Mouse (Mus musculus) liver, embryonic 13.5 days (tissue): ENCODE results near the gene Dock8. TPM values are rescaled to one million over a fixed set of nuclear protein-coding genes. Genes with fewer than 3 reads are reported as not detected.

Experiments used
- ATAC-seq: fragments of 200-750 bp; cut with Nextera tagmentation; 2 replicates; pipeline ENCODE4 v1.8.0; 2017; ENCODE audit warnings: low read depth, mild to moderate bottlenecking, moderate number of reproducible peaks, moderate library complexity
- DNase-seq: peaks from one replicate; pipeline ENCODE4 v3.0.0; 2022
- H3K27ac ChIP-seq: fragments of 300-500 bp; sonication (generic); 2 replicates; pipeline ENCODE4 v1.5.1; 2015; ENCODE audit warnings: moderate library complexity, mild to moderate bottlenecking, inconsistent platforms
- H3K27me3 ChIP-seq: fragments of 300-500 bp; sonication (generic); 2 replicates; pipeline ENCODE4 v1.6.1; 2015; ENCODE audit warnings: mild to moderate bottlenecking, inconsistent platforms
- H3K36me3 ChIP-seq: fragments of 300-500 bp; sonication (generic); 2 replicates; pipeline ENCODE4 v1.6.1; 2015; ENCODE audit warnings: mild to moderate bottlenecking, inconsistent platforms
- H3K4me1 ChIP-seq: fragments of 300-500 bp; sonication (generic); replicated peaks from 2 replicates; pipeline ENCODE4 v1.6.1; 2015; ENCODE audit warnings: inconsistent platforms
- H3K4me2 ChIP-seq: fragments of 300-500 bp; sonication (generic); 2 replicates; pipeline ENCODE4 v1.6.1; 2015; ENCODE audit warnings: inconsistent platforms, mild to moderate bottlenecking, moderate library complexity
- H3K4me3 ChIP-seq: fragments of 300-500 bp; sonication (generic); replicated peaks from 2 replicates; pipeline ENCODE4 v1.5.1; 2015; ENCODE audit warnings: mild to moderate bottlenecking, inconsistent platforms
- H3K9ac ChIP-seq: fragments of 300-500 bp; sonication (generic); 2 replicates; pipeline ENCODE4 v1.6.1; 2015; ENCODE audit warnings: mild to moderate bottlenecking, inconsistent platforms
- H3K9me3 ChIP-seq: fragments of 300-500 bp; sonication (generic); replicated peaks from 2 replicates; pipeline ENCODE4 v1.6.1; 2016; ENCODE audit warnings: inconsistent platforms
- WGBS: fragments of 180-500 bp; shearing (Covaris S2); methylation state at CpG from one replicate; pipeline ENCODE4 v1.1.7; 2015; ENCODE audit not compliant: insufficient replicate concordance; 5-methylcytosine and 5-hydroxymethylcytosine counted together
- polyA plus RNA-seq: library from polyadenylated mRNA; unstranded; fragments of >200 nt; fragmentation: Nextera tagmentation; extraction: Ambion mirVana; gene quantifications from 2 replicates; pipeline ENCODE4 v1.2.1, GENCODE M21; 2015

The Dock8 gene
- polyA plus RNA-seq, 1 experiment from 2014 or later, result 6.7 TPM

DNA sequence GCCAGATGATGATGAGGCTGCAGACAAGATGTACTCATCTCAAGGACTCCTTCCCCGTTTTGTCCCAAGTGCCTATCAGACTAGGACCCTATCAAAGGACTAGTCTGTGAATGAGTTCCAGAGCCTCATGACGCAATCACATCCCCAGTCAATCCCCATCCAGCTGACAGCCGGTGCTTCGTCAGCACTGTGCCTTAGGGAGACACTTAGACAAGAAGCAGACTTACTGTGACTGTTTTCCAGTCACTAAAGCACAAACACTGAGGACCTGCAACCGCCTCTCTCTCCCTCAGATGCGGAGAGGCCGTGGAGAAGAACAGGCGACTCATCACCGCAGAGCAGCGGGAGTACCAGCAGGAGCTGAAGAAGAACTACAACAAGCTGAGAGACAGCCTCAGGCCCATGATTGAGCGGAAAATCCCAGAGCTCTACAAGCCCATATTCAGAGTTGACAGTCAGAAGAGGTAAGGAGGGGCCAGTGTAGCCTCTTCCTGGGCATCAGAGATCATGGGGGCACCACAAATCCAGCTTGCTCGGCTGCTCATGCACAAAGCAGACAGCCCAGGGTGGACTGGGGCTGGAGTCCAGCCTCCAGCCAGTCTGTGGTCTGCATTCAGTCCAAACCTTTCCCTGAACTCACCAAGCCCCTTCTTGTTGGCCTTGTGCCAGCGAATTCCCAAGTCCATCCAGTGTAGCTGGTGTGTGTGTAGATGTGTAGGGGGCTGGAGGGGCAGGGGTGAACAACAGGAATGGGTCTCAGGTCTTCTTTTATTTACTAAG lies 200.9 kb downstream of the Dock8 start:
- Histone ChIP-seq H3K27me3 (no peaks in the 10 kb centered on the region), H3K9me3 (no peaks in the 10 kb centered on the region), H3K4me3 (no peak overlapping the region), H3K9ac (no peak overlapping the region), H3K27ac (no peak overlapping the region), H3K4me1 (no peaks in the 10 kb centered on the region; the same call in 1 of the 2 replicates), H3K36me3 (peaks cover 21% of the 10 kb centered on the region), H3K4me2 (no peak overlapping the region)
- DNase-seq (no peak), ATAC-seq (0 out of 2 replicates have a peak, but pooled peaks have one; percentile 29)
- WGBS, result 73% methylated on average over 13 of the region's 13 CpGs

DNA sequence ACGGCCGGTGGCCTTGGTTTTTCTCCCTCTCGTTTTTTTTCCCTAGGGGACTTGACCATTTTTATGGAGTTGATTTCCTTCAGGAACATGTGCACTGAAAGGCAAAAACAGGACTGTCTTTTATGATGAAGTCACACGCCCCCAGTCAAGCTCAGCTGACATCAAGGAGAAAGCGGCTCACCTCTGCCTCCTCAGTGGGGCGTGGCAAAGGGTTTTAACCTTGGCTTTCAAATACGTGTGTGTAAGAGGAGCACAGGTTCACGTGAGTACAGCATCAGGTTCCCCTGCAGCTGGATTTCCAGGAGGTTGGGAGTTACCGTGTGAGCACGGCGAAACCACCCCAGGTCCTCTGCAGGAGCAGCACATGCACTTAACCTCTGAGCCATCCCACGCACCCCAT lies 203.7 kb downstream of the Dock8 start:
- no peak overlapping the region for H3K27ac ChIP-seq
- 76% methylated on average over 12 of the region's 12 CpGs for WGBS
- ATAC-seq, result no peak

DNA sequence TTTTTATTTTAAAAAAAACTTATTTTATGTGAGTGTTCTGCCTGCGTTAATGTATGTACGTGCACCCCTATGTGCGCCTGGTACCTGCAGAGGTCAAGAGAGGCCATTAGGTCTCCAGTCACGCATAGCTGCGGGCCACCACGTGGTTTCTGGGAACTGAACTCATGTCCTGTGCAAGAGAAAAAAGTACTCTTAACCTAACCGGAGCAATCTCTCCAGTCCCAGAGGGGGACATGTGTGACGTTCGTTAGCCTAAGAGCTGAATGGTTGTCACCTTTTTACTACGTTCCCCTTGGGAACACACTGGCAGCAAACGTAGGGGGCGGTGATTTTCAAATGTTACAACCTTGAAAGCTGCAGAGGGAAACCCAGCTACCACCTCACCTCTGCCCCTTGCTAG lies 207.6 kb downstream of the Dock8 start:
- no peaks in the 10 kb centered on the region for H3K9me3 ChIP-seq
- peaks cover 4% of the 10 kb centered on the region; the same call in 1 of the 2 replicates for H3K4me1 ChIP-seq
- no peak for DNase-seq
- no peak for ATAC-seq
- no peak overlapping the region for H3K27ac ChIP-seq
- H3K9ac ChIP-seq, result no peak overlapping the region
- 54% methylated on average over 12 of the region's 12 CpGs for WGBS
- H3K27me3 ChIP-seq, result peaks cover 19% of the 10 kb centered on the region
- no peak overlapping the region for H3K4me3 ChIP-seq
- H3K4me2 ChIP-seq, result no peak overlapping the region
- H3K36me3 ChIP-seq, result peaks cover 4% of the 10 kb centered on the region; the same call in 1 of the 2 replicates

More for the DNA sequence above, 203.7 kb downstream of the Dock8 start:
- H3K4me2 ChIP-seq, result no peak overlapping the region
- peaks cover 14% of the 10 kb centered on the region for H3K27me3 ChIP-seq
- no peak overlapping the region for H3K4me3 ChIP-seq
- H3K4me1 ChIP-seq, result peaks cover 4% of the 10 kb centered on the region
- H3K9me3 ChIP-seq, result no peaks in the 10 kb centered on the region
- peaks cover 15% of the 10 kb centered on the region for H3K36me3 ChIP-seq
- H3K9ac ChIP-seq, result no peak overlapping the region
- no peak for DNase-seq

DNA sequence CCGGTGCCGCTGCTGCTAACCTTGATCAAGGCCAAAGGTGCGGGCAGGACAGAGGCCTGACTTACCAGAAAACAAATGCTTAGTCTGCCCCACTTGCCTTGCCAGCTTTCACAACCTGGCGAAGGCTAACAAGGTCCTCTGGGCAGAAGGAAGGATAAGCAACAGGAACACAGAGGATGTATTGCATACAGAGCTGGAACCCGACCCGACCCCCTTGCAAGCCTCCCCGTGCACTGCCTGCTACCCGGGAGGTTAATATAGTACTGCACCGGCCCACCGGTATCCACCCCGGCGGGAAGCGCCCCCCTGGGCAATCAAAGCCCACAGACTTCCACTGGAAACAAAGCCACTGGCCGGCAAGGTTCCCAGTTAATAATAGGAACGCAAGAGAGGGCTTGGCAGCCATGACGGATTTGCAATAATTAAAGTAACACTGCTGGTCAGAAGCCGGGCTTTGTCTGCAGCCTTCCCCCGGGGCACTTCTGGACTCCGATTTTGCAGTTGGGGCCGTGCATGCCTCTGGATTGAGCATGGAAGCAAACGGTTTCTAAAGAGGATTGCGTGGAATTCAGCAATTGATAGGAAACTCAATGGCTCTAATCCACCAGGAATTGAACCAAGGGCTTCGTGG lies 208.5 kb downstream of the Dock8 start:
- 0 out of 2 replicates have a peak overlapping the region, but pooled peaks have one; percentile 12 for H3K4me2 ChIP-seq
- ATAC-seq, result no peak
- no peak for DNase-seq
- peaks cover 4% of the 10 kb centered on the region; the same call in 1 of the 2 replicates for H3K36me3 ChIP-seq
- no peak overlapping the region for H3K4me3 ChIP-seq
- WGBS, result 25% methylated on average over 23 of the region's 23 CpGs
- peaks cover 19% of the 10 kb centered on the region for H3K27me3 ChIP-seq
- H3K9ac ChIP-seq, result no peak overlapping the region
- H3K4me1 ChIP-seq, result peaks cover 4% of the 10 kb centered on the region; the same call in 1 of the 2 replicates
- H3K27ac ChIP-seq, result no peak overlapping the region
- no peaks in the 10 kb centered on the region for H3K9me3 ChIP-seq

DNA sequence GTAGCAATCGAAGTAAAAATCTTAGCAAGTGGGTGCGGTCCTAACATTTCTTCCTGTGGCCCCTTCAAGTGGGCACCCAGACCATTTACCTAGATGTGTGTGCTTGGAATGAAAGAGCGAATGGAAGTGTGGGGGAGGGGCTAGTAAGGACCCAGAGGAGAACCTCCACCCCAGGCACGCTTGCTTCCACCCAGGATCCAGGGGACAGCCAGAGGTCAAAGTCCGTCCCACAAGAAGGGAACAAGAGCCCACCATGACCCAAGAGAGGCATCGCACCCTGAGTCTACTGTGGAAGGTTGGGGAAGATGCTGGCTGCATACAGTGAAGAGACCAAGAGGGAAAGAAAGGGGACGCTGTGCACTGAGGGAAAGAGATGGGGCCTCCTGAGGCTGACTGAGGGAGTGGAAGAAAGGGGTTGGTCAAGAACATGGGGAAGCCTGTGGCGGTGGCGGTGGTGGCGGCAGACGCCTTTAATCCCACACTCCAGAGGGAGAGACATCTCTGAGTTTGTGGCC lies 209.3 kb downstream of the Dock8 start:
- Histone ChIP-seq H3K9ac (no peak overlapping the region), H3K4me2 (no peak overlapping the region)

DNA sequence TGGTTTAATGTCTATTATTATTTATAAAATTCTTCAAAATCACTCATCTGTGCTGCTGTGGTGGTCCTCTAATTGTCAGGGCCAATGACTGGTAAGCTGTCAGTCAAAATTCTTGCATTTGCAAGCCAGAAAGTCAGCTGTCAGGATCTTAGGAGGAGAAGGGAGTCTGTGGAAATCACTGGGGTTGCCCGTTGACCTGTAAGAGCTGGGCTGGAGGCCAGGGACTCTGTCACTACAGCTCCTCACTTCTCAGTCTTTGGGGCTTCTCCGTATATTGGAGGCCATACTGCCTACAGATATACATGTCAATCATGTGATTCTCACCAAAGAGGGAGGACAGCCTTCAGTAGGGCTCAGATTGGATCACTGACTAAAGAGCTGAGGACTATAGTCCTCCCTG lies 221.3 kb downstream of the Dock8 start:
- Histone ChIP-seq H3K9me3 (no peaks in the 10 kb centered on the region), H3K27ac (no peak overlapping the region), H3K4me3 (no peak overlapping the region), H3K36me3 (no peaks in the 10 kb centered on the region), H3K4me2 (no peak overlapping the region), H3K4me1 (no peaks in the 10 kb centered on the region), H3K27me3 (no peaks in the 10 kb centered on the region), H3K9ac (no peak overlapping the region)
- 57% methylated on average over 2 of the region's 2 CpGs for WGBS
- ATAC-seq, result no peak
- no peak for DNase-seq

More for the DNA sequence above, 209.3 kb downstream of the Dock8 start:
- Histone ChIP-seq H3K27me3 (peaks cover 19% of the 10 kb centered on the region), H3K4me1 (peaks cover 4% of the 10 kb centered on the region; the same call in 1 of the 2 replicates), H3K9me3 (no peaks in the 10 kb centered on the region), H3K4me3 (no peak overlapping the region), H3K27ac (no peak overlapping the region), H3K36me3 (no peaks in the 10 kb centered on the region)
- DNase-seq, result no peak
- 59% methylated on average over 11 of the region's 11 CpGs for WGBS
- ATAC-seq, result no peak

DNA sequence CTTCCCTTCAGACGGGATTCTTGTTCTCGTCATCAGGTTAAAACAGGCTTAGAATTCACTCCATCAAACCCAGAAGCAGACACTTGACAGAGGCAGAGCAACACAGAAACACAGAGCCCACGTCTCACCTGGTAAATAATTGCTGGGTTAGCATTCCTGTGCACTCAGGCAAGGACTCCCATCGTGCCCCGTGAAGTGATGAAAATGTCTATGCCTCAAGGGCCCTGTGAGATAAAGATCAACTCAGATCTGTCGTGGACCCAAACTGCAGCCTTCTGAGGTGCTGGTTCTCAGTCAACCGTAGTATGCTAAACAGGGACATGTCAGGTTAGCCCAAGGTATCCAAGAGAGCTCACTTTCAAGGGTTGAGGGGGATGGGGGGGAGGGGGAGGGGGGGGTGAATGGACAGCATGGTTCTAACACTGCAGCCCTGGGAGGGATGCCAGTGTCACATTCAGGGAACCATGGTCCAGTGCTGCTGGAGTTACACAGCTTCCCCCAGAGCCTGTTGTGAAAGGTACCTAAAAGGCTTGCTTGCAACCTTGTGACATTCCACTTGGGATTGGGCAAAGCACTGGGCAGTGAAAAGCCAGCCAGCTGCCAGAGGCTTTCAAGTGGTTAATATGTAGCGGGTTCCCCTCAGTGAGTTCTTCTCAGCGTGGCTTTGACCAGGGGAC lies 222.8 kb downstream of the Dock8 start:
- WGBS, result 49% methylated on average over 9 of the region's 9 CpGs
- no peaks in the 10 kb centered on the region for H3K27me3 ChIP-seq
- no peaks in the 10 kb centered on the region for H3K36me3 ChIP-seq
- ATAC-seq, result no peak
- H3K9ac ChIP-seq, result no peak overlapping the region
- H3K9me3 ChIP-seq, result no peaks in the 10 kb centered on the region
- no peaks in the 10 kb centered on the region for H3K4me1 ChIP-seq
- H3K27ac ChIP-seq, result no peak overlapping the region
- no peak for DNase-seq
- H3K4me3 ChIP-seq, result no peak overlapping the region
- H3K4me2 ChIP-seq, result no peak overlapping the region

DNA sequence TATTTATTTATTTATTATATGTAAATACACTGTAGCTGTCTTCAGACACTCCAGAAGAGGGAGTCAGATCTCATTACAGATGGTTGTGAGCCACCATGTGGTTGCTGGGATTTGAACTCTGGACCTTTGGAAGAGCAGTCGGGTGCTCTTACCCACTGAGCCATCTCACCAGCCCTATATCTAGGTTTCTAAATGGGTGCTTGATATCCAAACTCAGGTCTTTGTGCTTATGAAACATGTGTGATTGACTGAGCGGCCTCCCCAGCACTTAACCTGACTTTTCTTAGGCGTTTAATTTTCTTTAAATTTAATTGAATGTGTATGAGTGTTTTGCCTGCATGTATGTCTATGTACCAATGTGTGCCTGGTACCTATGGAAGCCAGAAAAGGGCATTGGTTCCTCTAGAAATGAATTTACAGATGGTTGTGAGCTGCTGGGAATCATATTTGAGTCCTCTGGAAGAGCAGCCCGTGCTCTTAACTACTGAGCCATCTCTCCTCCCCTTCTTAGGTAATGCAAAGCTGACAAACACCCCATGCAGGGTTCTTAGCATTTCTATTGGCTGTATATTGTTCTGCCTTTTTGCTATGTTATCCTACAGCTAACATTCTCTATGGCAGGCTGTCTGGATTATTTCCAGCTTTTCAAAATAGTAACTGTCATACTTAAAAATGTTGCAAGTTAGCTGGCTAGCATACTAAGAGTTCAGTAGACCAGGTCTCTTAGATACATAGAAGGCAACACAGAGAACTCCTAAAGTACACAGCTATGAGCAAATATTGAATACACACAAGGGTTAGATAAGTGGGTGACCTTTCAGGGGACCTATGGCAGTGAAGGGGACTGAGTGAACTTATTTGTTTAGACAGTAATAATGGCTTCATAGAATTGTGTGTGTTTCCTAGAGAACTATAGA lies 231.0 kb downstream of the Dock8 start:
- Histone ChIP-seq H3K9me3 (no peaks in the 10 kb centered on the region), H3K27me3 (peaks cover 6% of the 10 kb centered on the region), H3K36me3 (no peaks in the 10 kb centered on the region), H3K4me2 (no peak overlapping the region), H3K4me3 (no peak overlapping the region), H3K4me1 (no peaks in the 10 kb centered on the region), H3K9ac (no peak overlapping the region), H3K27ac (no peak overlapping the region)
- DNase-seq, result no peak
- 60% methylated on average over 4 of the region's 4 CpGs for WGBS
- peak; percentile 74 for ATAC-seq

DNA sequence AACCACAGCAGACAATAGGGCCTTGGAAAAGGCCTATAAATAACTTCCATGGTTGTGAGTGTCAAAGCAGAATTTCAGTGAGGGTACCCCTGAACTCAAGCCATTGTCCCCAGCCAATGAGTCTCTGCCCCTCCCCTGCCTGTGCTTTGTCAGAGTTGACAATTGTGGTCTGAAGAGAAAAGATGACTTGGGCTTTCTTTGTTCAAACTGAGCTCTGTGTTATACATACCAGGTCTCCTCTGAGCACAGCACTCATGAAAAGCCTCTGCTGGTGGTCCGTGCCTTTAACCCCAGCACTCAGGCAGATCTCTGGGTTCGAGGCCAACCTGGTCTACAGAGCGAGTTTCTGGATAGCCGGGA lies 231.6 kb downstream of the Dock8 start:
- DNase-seq (no peak), ATAC-seq (0 out of 2 replicates have a peak, but pooled peaks have one; percentile 4)
- no peak overlapping the region for H3K27ac ChIP-seq
- 59% methylated on average over 4 of the region's 4 CpGs for WGBS
- H3K9ac ChIP-seq, result no peak overlapping the region
- no peaks in the 10 kb centered on the region for H3K9me3 ChIP-seq
- peaks cover 10% of the 10 kb centered on the region for H3K27me3 ChIP-seq
- no peak overlapping the region for H3K4me3 ChIP-seq
- H3K4me1 ChIP-seq, result no peaks in the 10 kb centered on the region
- no peaks in the 10 kb centered on the region for H3K36me3 ChIP-seq
- no peak overlapping the region for H3K4me2 ChIP-seq

DNA sequence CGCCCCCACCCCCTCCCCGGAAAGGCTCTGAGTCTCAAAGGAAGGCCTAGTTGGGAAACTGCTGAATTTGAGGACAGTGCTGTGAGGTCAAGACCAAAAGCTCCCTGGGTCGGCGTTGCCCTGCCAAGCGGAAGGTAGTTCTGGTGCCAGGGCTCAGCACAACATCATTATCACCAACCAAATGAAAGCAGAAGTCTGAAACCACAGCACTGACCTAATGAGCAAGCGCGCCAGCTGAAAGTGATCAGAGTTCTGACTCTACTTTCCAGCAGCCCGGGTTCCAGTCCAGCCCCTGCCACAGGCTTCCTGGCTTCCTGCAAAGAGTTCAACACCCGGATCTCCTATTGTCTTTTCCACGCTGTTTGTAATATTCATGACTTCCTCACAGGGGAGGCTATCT lies 232.7 kb downstream of the Dock8 start:
- H3K27ac ChIP-seq, result no peak overlapping the region
- H3K27me3 ChIP-seq, result peaks cover 21% of the 10 kb centered on the region
- no peaks in the 10 kb centered on the region for H3K36me3 ChIP-seq
- DNase-seq, result no peak
- H3K4me3 ChIP-seq, result no peak overlapping the region
- H3K9ac ChIP-seq, result no peak overlapping the region
- WGBS, result 43% methylated on average over 10 of the region's 10 CpGs
- ATAC-seq, result no peak
- peaks cover 2% of the 10 kb centered on the region; the same call in 1 of the 2 replicates for H3K4me1 ChIP-seq
- no peaks in the 10 kb centered on the region for H3K9me3 ChIP-seq
- H3K4me2 ChIP-seq, result no peak overlapping the region
